Mouse (Mus musculus): ENCODE measurements around the gene Arid1b. TPM values are rescaled to one million over a fixed set of nuclear protein-coding genes. Genes with fewer than 3 reads are reported as not detected.

Gene Arid1b
- total and polyA plus RNA-seq, 2 experiments: 9.7 to 11.7 TPM

- TF ChIP-seq POLR2A (IDR thresholded peaks at IDR 0.05; ENCODE audit: extremely low read depth, insufficient read depth, low read length): no peak
- TF ChIP-seq CTCF (IDR thresholded peaks at IDR 0.05; ENCODE audit: low read depth, low read length): no peak
- Histone ChIP-seq H3K4me3 (ENCODE audit: insufficient read depth, low read depth, low read length) (no peak overlapping the region), H3K9ac (ENCODE audit: low read depth, low read length) (no peak overlapping the region), H3K27ac (replicated peaks; ENCODE audit: insufficient read depth, low read depth, low read length) (no peak overlapping the region), H3K36me3 (ENCODE audit: control insufficient read depth, insufficient read depth, low read length) (no peaks in the 10 kb centered on the region), H3K79me2 (ENCODE audit: control insufficient read depth, insufficient read depth, low read length) (peaks cover 59% of the 10 kb centered on the region), H3K27me3 (ENCODE audit: control insufficient read depth, insufficient read depth, low read length) (no peaks in the 10 kb centered on the region), H3K4me1 (ENCODE audit: control insufficient read depth, insufficient read depth, low read length) (peaks cover 38% of the 10 kb centered on the region)
- no peak for DNase-seq (ENCODE audit: extremely low read depth, low read depth, low spot score)
- WGBS: 64% methylated on average over 7 of the region's 7 CpGs
These were observed 6.7 kb downstream of the Arid1b start for GRCm38 (mm10) chr17:5000871-5001270.

- no peaks in the 10 kb centered on the region for H3K36me3 ChIP-seq (ENCODE audit: control insufficient read depth, insufficient read depth, low read length)
- peaks cover 38% of the 10 kb centered on the region for H3K4me1 ChIP-seq (ENCODE audit: control insufficient read depth, insufficient read depth, low read length)
- DNase-seq (ENCODE audit: extremely low read depth, low read depth, low spot score): peak; percentile 67
- H3K9ac ChIP-seq (ENCODE audit: low read depth, low read length): no peak overlapping the region
- WGBS: 9% methylated on average over 9 of the region's 9 CpGs
- H3K4me3 ChIP-seq (ENCODE audit: insufficient read depth, low read depth, low read length): no peak overlapping the region
- no peak for TF ChIP-seq CTCF (IDR thresholded peaks at IDR 0.05; ENCODE audit: low read depth, low read length)
- TF ChIP-seq POLR2A (IDR thresholded peaks at IDR 0.05; ENCODE audit: extremely low read depth, insufficient read depth, low read length): no peak
- H3K27ac ChIP-seq (replicated peaks; ENCODE audit: insufficient read depth, low read depth, low read length): no peak overlapping the region
- H3K27me3 ChIP-seq (ENCODE audit: control insufficient read depth, insufficient read depth, low read length): no peaks in the 10 kb centered on the region
- H3K79me2 ChIP-seq (ENCODE audit: control insufficient read depth, insufficient read depth, low read length): peaks cover 54% of the 10 kb centered on the region
These were observed 7.5 kb downstream of the Arid1b start for GRCm38 (mm10) chr17:5001531-5002131.

GRCm38 (mm10) chr17:5002937-5003508 is 8.9 kb downstream of the Arid1b start:
- peaks cover 40% of the 10 kb centered on the region for H3K4me1 ChIP-seq (ENCODE audit: control insufficient read depth, insufficient read depth, low read length)
- no peak overlapping the region for H3K9ac ChIP-seq (ENCODE audit: low read depth, low read length)

GRCm38 (mm10) chr17:5004266-5004665 is 10.1 kb downstream of the Arid1b start:
- Histone ChIP-seq H3K27ac (replicated peaks; ENCODE audit: insufficient read depth, low read depth, low read length) (no peak overlapping the region; the same call in 1 of the 2 replicates), H3K9ac (ENCODE audit: low read depth, low read length) (no peak overlapping the region), H3K4me3 (ENCODE audit: insufficient read depth, low read depth, low read length) (no peak overlapping the region), H3K36me3 (ENCODE audit: control insufficient read depth, insufficient read depth, low read length) (no peaks in the 10 kb centered on the region), H3K79me2 (ENCODE audit: control insufficient read depth, insufficient read depth, low read length) (peaks cover 69% of the 10 kb centered on the region), H3K4me1 (ENCODE audit: control insufficient read depth, insufficient read depth, low read length) (peaks cover 45% of the 10 kb centered on the region), H3K27me3 (ENCODE audit: control insufficient read depth, insufficient read depth, low read length) (no peaks in the 10 kb centered on the region)
- peak; percentile 35 for DNase-seq (ENCODE audit: extremely low read depth, low read depth, low spot score)
- TF ChIP-seq CTCF (IDR thresholded peaks at IDR 0.05; ENCODE audit: low read depth, low read length) (no peak), POLR2A (IDR thresholded peaks at IDR 0.05; ENCODE audit: extremely low read depth, insufficient read depth, low read length) (no peak)
- 69% methylated on average over 8 of the region's 8 CpGs for WGBS

More at GRCm38 (mm10) chr17:5002937-5003508, 8.9 kb downstream of the Arid1b start:
- Histone ChIP-seq H3K4me3 (ENCODE audit: insufficient read depth, low read depth, low read length) (no peak overlapping the region), H3K79me2 (ENCODE audit: control insufficient read depth, insufficient read depth, low read length) (peaks cover 58% of the 10 kb centered on the region), H3K27me3 (ENCODE audit: control insufficient read depth, insufficient read depth, low read length) (no peaks in the 10 kb centered on the region), H3K36me3 (ENCODE audit: control insufficient read depth, insufficient read depth, low read length) (no peaks in the 10 kb centered on the region), H3K27ac (replicated peaks; ENCODE audit: insufficient read depth, low read depth, low read length) (no peak overlapping the region)
- TF ChIP-seq POLR2A (IDR thresholded peaks at IDR 0.05; ENCODE audit: extremely low read depth, insufficient read depth, low read length) (no peak), CTCF (IDR thresholded peaks at IDR 0.05; ENCODE audit: low read depth, low read length) (no peak)
- no peak for DNase-seq (ENCODE audit: extremely low read depth, low read depth, low spot score)
- WGBS: 54% methylated on average over 10 of the region's 10 CpGs

GRCm38 (mm10) chr17:5004706-5005105 is 10.6 kb downstream of the Arid1b start:
- no peak for DNase-seq (ENCODE audit: extremely low read depth, low read depth, low spot score)
- Histone ChIP-seq H3K36me3 (ENCODE audit: control insufficient read depth, insufficient read depth, low read length) (no peaks in the 10 kb centered on the region), H3K4me3 (ENCODE audit: insufficient read depth, low read depth, low read length) (no peak overlapping the region), H3K9ac (ENCODE audit: low read depth, low read length) (no peak overlapping the region), H3K4me1 (ENCODE audit: control insufficient read depth, insufficient read depth, low read length) (peaks cover 46% of the 10 kb centered on the region), H3K79me2 (ENCODE audit: control insufficient read depth, insufficient read depth, low read length) (peaks cover 73% of the 10 kb centered on the region), H3K27me3 (ENCODE audit: control insufficient read depth, insufficient read depth, low read length) (no peaks in the 10 kb centered on the region), H3K27ac (replicated peaks; ENCODE audit: insufficient read depth, low read depth, low read length) (peak overlapping the region; percentile 9; the same call in 1 of the 2 replicates)
- WGBS: 43% methylated on average over 5 of the region's 5 CpGs
- TF ChIP-seq POLR2A (IDR thresholded peaks at IDR 0.05; ENCODE audit: extremely low read depth, insufficient read depth, low read length): no peak
- no peak for TF ChIP-seq CTCF (IDR thresholded peaks at IDR 0.05; ENCODE audit: low read depth, low read length)

GRCm38 (mm10) chr17:5005285-5005684 is 11.2 kb downstream of the Arid1b start:
- Histone ChIP-seq H3K4me1 (ENCODE audit: control insufficient read depth, insufficient read depth, low read length) (peaks cover 41% of the 10 kb centered on the region), H3K36me3 (ENCODE audit: control insufficient read depth, insufficient read depth, low read length) (no peaks in the 10 kb centered on the region), H3K9ac (ENCODE audit: low read depth, low read length) (no peak overlapping the region), H3K4me3 (ENCODE audit: insufficient read depth, low read depth, low read length) (no peak overlapping the region), H3K27ac (replicated peaks; ENCODE audit: insufficient read depth, low read depth, low read length) (peak overlapping the region; percentile 9; the same call in 1 of the 2 replicates), H3K27me3 (ENCODE audit: control insufficient read depth, insufficient read depth, low read length) (no peaks in the 10 kb centered on the region), H3K79me2 (ENCODE audit: control insufficient read depth, insufficient read depth, low read length) (peaks cover 73% of the 10 kb centered on the region)
- DNase-seq (ENCODE audit: extremely low read depth, low read depth, low spot score): peak; percentile 76
- TF ChIP-seq CTCF (IDR thresholded peaks at IDR 0.05; ENCODE audit: low read depth, low read length): no peak
- no peak for TF ChIP-seq POLR2A (IDR thresholded peaks at IDR 0.05; ENCODE audit: extremely low read depth, insufficient read depth, low read length)
- 42% methylated on average over 3 of the region's 3 CpGs for WGBS
